Mouse (Mus musculus) myocyte (in vitro differentiated cells): ENCODE measurements around the gene Ano1.

Source experiments
- CEBPB ChIP-seq: IDR thresholded peaks from 2 replicates; pipeline ENCODE4 v1.6.1; 2011; ENCODE audit warnings: mild to moderate bottlenecking, moderate library complexity; ENCODE audit not compliant: poor library complexity, insufficient read depth, severe bottlenecking
- MAX ChIP-seq: IDR thresholded peaks from one replicate; pipeline ENCODE4 v1.6.1; 2011; ENCODE audit warnings: low read depth, mild to moderate bottlenecking, control low read depth
- MYOD1 ChIP-seq, 3 experiments: IDR thresholded peaks; one replicate each; pipeline ENCODE4 v1.6.1; 2011; ENCODE audit warnings: control low read depth in 2 of 3, low read depth in 2 of 3, mild to moderate bottlenecking in 2 of 3, moderate library complexity in 1 of 3; ENCODE audit not compliant: insufficient read length in 2 of 3, control insufficient read depth in 1 of 3
- MYOG ChIP-seq, 3 experiments: IDR thresholded peaks; one replicate each; pipeline ENCODE4 v1.6.1; 2011; ENCODE audit warnings: control low read depth in 2 of 3, low read depth in 2 of 3, mild to moderate bottlenecking in 2 of 3; ENCODE audit not compliant: insufficient read length in 2 of 3, control insufficient read depth in 1 of 3, insufficient read depth in 1 of 3
- POLR2A ChIP-seq: IDR thresholded peaks from one replicate; pipeline ENCODE4 v1.6.1; 2011; ENCODE audit warnings: low read depth, mild to moderate bottlenecking, control low read depth, moderate library complexity; ENCODE audit not compliant: insufficient read length
- POLR2AphosphoS2 ChIP-seq: IDR thresholded peaks from one replicate; pipeline ENCODE4 v1.6.1; 2011; ENCODE audit warnings: low read depth, control low read depth; ENCODE audit not compliant: insufficient read length
- TCF3 ChIP-seq: IDR thresholded peaks from one replicate; pipeline ENCODE4 v1.6.1; 2011; ENCODE audit warnings: low read depth, control low read depth; ENCODE audit not compliant: insufficient read length
- USF1 ChIP-seq: IDR thresholded peaks from one replicate; pipeline ENCODE4 v1.6.1; 2011; ENCODE audit warnings: low read depth, mild to moderate bottlenecking, control low read depth, moderate library complexity

DNA sequence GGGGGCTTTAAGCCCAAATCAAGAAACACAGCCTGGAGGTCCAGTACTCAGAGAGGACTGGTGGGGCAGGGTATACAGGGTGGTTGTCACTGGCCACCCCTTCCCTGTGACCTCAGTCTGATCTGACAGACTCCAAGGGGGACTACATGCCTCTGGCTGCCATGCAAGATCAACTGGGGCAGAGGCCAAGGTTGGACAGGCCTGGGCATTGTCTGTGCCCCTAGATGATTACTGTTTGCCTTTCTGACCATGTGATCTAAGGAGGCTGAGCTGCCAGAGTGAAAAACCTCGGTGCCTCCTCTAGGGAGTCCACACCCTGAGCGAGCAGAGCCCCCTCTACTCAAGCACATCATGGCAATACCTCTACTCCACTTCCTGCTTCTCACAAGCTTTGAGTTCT lies 115.8 kb downstream of the Ano1 start:
- no peak for TF ChIP-seq MYOG (IDR thresholded peaks at IDR 0.05; ENCODE audit: control insufficient read depth in 1 of 3, insufficient read depth in 1 of 3, insufficient read length in 2 of 3, low read depth in 2 of 3)
- no peak for TF ChIP-seq MAX
- TF ChIP-seq USF1: no peak
- TF ChIP-seq POLR2A: no peak
- TF ChIP-seq CEBPB: no peak
- no peak for TF ChIP-seq TCF3
- no peak for TF ChIP-seq MYOD1 (IDR thresholded peaks at IDR 0.05; ENCODE audit: control insufficient read depth in 1 of 3, insufficient read length in 2 of 3, low read depth in 2 of 3)
- TF ChIP-seq POLR2AphosphoS2: no peak
